22 mouse cellular contexts compared by ENCODE assay signal in the genomic region with DNA sequence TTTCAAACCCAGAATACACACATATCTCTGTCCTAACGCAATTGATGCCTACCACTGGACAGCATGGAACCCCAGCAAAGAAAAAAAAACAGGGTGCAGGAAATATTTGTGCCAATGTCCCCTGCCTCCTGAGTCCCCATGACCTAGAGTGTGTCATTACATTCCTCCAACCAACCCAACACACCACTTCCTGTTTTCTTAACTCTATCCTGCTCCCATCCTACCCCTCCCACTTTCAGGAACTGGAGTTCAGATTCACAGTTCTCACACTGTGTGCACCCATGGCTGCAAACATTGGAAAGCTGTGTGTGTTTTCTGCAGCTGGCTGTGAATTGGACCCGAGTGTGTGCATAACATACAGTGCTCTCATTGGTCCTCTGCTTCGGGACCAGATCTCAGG.
"Had no signal": no experiment of that assay in that cellular context is flagged by ENCODE, and none has a peak within 500 bp of the region (broad histone marks: within the 10 kb centered on the region; RNA-seq: fewer than 3 reads in every experiment).

No protein-coding gene starts in this region.

- H3K4me3 ChIP-seq: limb, embryonic 12.5 days; limb, embryonic 15.5 days; megakaryocyte, embryonic 14.5 days; midbrain, embryonic 10.5 days; midbrain, embryonic 13.5 days; myocyte; neural tube, embryonic 13.5 days; stomach, embryonic 15.5 days had no signal

- H3K36me3 ChIP-seq: limb, embryonic 12.5 days; limb, embryonic 15.5 days; midbrain, embryonic 10.5 days; midbrain, embryonic 13.5 days; neural tube, embryonic 13.5 days; stomach, embryonic 15.5 days had no signal

- H3K9ac ChIP-seq: limb, embryonic 12.5 days; limb, embryonic 15.5 days; liver, embryonic 14.5 days; liver, postnatal 0 days; lung, embryonic 14.5 days; midbrain, embryonic 13.5 days; neural tube, embryonic 13.5 days; stomach, embryonic 15.5 days had no signal

- H3K4me2 ChIP-seq: limb, embryonic 12.5 days; limb, embryonic 15.5 days; liver, embryonic 11.5 days; lung, embryonic 14.5 days; midbrain, embryonic 13.5 days; neural tube, embryonic 13.5 days; stomach, embryonic 15.5 days had no signal

- DNase-seq: kidney, adult 2 months; kidney, postnatal 10 days; kidney, postnatal 36 days; left cerebral cortex, postnatal 4 days; liver, postnatal 0 days; lung, embryonic 14.5 days; retina, postnatal 1 day; right cerebral cortex, postnatal 25 days; thymus, adult 18-20 months; thymus, postnatal 36 days had no signal

- H3K9me3 ChIP-seq: limb, embryonic 12.5 days; limb, embryonic 15.5 days; megakaryocyte, embryonic 14.5 days; midbrain, embryonic 10.5 days; midbrain, embryonic 13.5 days; neural tube, embryonic 13.5 days; stomach, embryonic 15.5 days had no signal

- ATAC-seq: liver, postnatal 0 days; lung, postnatal 0 days; midbrain, embryonic 13.5 days; midbrain, embryonic 16.5 days had no signal

- H3K4me1 ChIP-seq: limb, embryonic 12.5 days; limb, embryonic 15.5 days; midbrain, embryonic 13.5 days; neural tube, embryonic 13.5 days; stomach, embryonic 15.5 days had no signal

- H3K27ac ChIP-seq: limb, embryonic 12.5 days; limb, embryonic 15.5 days; liver, embryonic 14.5 days; midbrain, embryonic 10.5 days; midbrain, embryonic 13.5 days; neural tube, embryonic 13.5 days; stomach, embryonic 15.5 days had no signal

- H3K27me3 ChIP-seq: stomach, embryonic 15.5 days had no signal
